Mouse (Mus musculus): ENCODE data around the gene Ccdc92b. TPM values are rescaled to one million over a fixed set of nuclear protein-coding genes. Genes with fewer than 3 reads are reported as not detected.
"Not testable (repeated sequence)": the region's sequence is repeated elsewhere in the genome, so short reads cannot be mapped to it uniquely, and the experiment has no call there.

Gene Ccdc92b
- total and polyA plus RNA-seq, 3 experiments: not detected

- in situ Hi-C loops (cut with MboI; ENCODE audit: low pct_ligation_motif_present, low pct_unique_long_range_greater_than_20kb, low sequenced_read_pairs): no loop called here
- no peak for DNase-seq (ENCODE audit: extremely low read depth)
- H3K9me3 ChIP-seq (replicated peaks; ENCODE audit: low read length): peaks cover 2% of the 10 kb centered on the region
- no peak overlapping the region for H3K9ac ChIP-seq (ENCODE audit: insufficient read depth, low read depth)
- H3K36me3 ChIP-seq (replicated peaks in 1 of 2; ENCODE audit: control insufficient read depth in 1 of 2, insufficient read depth in 1 of 2, low read length in 1 of 2): no peaks in the 10 kb centered on the region
- H3K4me1 ChIP-seq (ENCODE audit: control insufficient read depth in 1 of 2, insufficient read depth in 2 of 2): peaks cover 1 to 11% of the 10 kb centered on the region in 2 experiments; a peak in 2 of 4 replicates
- no peaks in the 10 kb centered on the region for H3K79me2 ChIP-seq (replicated peaks; ENCODE audit: control insufficient read depth, extremely low read depth, insufficient read depth, poor library complexity, severe bottlenecking)
- dilution Hi-C loops (cut with MboI; ENCODE audit: extremely low pct_ligation_motif_present, extremely low pct_unique_long_range_greater_than_20kb, low sequenced_read_pairs): no loop called here
- no peak overlapping the region for H3K4me2 ChIP-seq (ENCODE audit: insufficient read depth, low read depth, poor library complexity, severe bottlenecking)
- TF ChIP-seq BHLHE40 (IDR thresholded peaks at IDR 0.05; ENCODE audit: low read depth, low read length) (no peak), CHD1 (IDR thresholded peaks at IDR 0.05; ENCODE audit: low read depth, low read length) (no peak), NELFE (IDR thresholded peaks at IDR 0.05; ENCODE audit: low read depth, low read length) (no peak), ZC3H11A (IDR thresholded peaks at IDR 0.05; ENCODE audit: low read depth, low read length) (no peak), POLR2AphosphoS2 (IDR thresholded peaks at IDR 0.05; ENCODE audit: low read depth, low read length) (no peak), ZMIZ1 (IDR thresholded peaks at IDR 0.05; ENCODE audit: low read depth, low read length) (no peak), IRF4 (IDR thresholded peaks at IDR 0.05; ENCODE audit: low read depth, low read length) (no peak), JUND (conservative IDR thresholded peaks at IDR 0.05; ENCODE audit: low read depth, low read length) (no peak), HCFC1 (IDR thresholded peaks at IDR 0.05; ENCODE audit: low read depth, low read length) (no peak), MAX (IDR thresholded peaks at IDR 0.05; ENCODE audit: low read length) (no peak), SMC3 (IDR thresholded peaks at IDR 0.05; ENCODE audit: low read depth, low read length) (no peak), ZNF384 (IDR thresholded peaks at IDR 0.05; ENCODE audit: low read depth, low read length) (no peak), ELF1 (IDR thresholded peaks at IDR 0.05; ENCODE audit: low read depth, low read length) (no peak)
- no peak overlapping the region for H3K27ac ChIP-seq (ENCODE audit: insufficient read depth, low read depth)
- no peak overlapping the region for H3K4me3 ChIP-seq (replicated peaks in 1 of 3; ENCODE audit: low read depth in 2 of 3, low read length in 2 of 3, poor library complexity in 1 of 3)
- peaks cover 78% of the 10 kb centered on the region for H3K27me3 ChIP-seq (replicated peaks)
These were observed 42.3 kb upstream of the Ccdc92b start for GRCm38 (mm10) chr11:74577068-74577467.

- peak; percentile 22 for TF ChIP-seq RAD21 (IDR thresholded peaks at IDR 0.05; ENCODE audit: low read depth, low read length)
- peak in 1 of 2 experiments; percentile 56; a peak in 2 of 4 replicates for TF ChIP-seq CTCF (conservative IDR thresholded peaks at IDR 0.05 in 1 of 2, IDR thresholded peaks at IDR 0.05 in 1 of 2; ENCODE audit: low read depth in 2 of 2, low read length in 2 of 2)
- H3K36me3 ChIP-seq (replicated peaks in 1 of 2; ENCODE audit: control insufficient read depth in 1 of 2, insufficient read depth in 1 of 2, low read length in 1 of 2); H3K79me2 ChIP-seq (replicated peaks; ENCODE audit: control insufficient read depth, extremely low read depth, insufficient read depth, poor library complexity, severe bottlenecking); dilution Hi-C loops (cut with MboI; ENCODE audit: extremely low pct_ligation_motif_present, extremely low pct_unique_long_range_greater_than_20kb, low sequenced_read_pairs); H3K4me3 ChIP-seq (replicated peaks in 1 of 3; ENCODE audit: low read depth in 2 of 3, low read length in 2 of 3, poor library complexity in 1 of 3); H3K9ac ChIP-seq (ENCODE audit: insufficient read depth, low read depth); H3K9me3 ChIP-seq (replicated peaks; ENCODE audit: low read length); H3K4me1 ChIP-seq (ENCODE audit: control insufficient read depth in 1 of 2, insufficient read depth in 2 of 2); H3K27ac ChIP-seq (ENCODE audit: insufficient read depth, low read depth); in situ Hi-C loops (cut with MboI; ENCODE audit: low pct_ligation_motif_present, low pct_unique_long_range_greater_than_20kb, low sequenced_read_pairs); H3K4me2 ChIP-seq (ENCODE audit: insufficient read depth, low read depth, poor library complexity, severe bottlenecking): not testable (repeated sequence)
- peak; percentile 21 for DNase-seq (ENCODE audit: extremely low read depth)
- peaks cover 84% of the 10 kb centered on the region for H3K27me3 ChIP-seq (replicated peaks)
These were observed 38.1 kb upstream of the Ccdc92b start for GRCm38 (mm10) chr11:74581333-74581732.

GRCm38 (mm10) chr11:74582464-74582863 is 36.9 kb upstream of the Ccdc92b start:
- no peak for TF ChIP-seq USF2 (conservative IDR thresholded peaks at IDR 0.05; ENCODE audit: low read depth, low read length)
- no peak for TF ChIP-seq MAX (IDR thresholded peaks at IDR 0.05; ENCODE audit: low read length)
- no peak for TF ChIP-seq IRF4 (IDR thresholded peaks at IDR 0.05; ENCODE audit: low read depth, low read length)
- TF ChIP-seq BHLHE40 (IDR thresholded peaks at IDR 0.05; ENCODE audit: low read depth, low read length): no peak
- TF ChIP-seq MAZ (IDR thresholded peaks at IDR 0.05; ENCODE audit: low read depth, low read length): no peak
- no peak for TF ChIP-seq RCOR1 (conservative IDR thresholded peaks at IDR 0.05; ENCODE audit: low read depth, low read length)
- no peak for TF ChIP-seq POLR2AphosphoS2 (IDR thresholded peaks at IDR 0.05; ENCODE audit: low read depth, low read length)
- no peak for TF ChIP-seq JUND (conservative IDR thresholded peaks at IDR 0.05; ENCODE audit: low read depth, low read length)
- no peak for TF ChIP-seq EP300 (IDR thresholded peaks at IDR 0.05; ENCODE audit: low read length)
- TF ChIP-seq SIN3A (IDR thresholded peaks at IDR 0.05; ENCODE audit: low read length): no peak
- TF ChIP-seq POLR2A (IDR thresholded peaks at IDR 0.05; ENCODE audit: low read depth, low read length): no peak
- H3K9me3 ChIP-seq (replicated peaks; ENCODE audit: low read length): peaks cover 2% of the 10 kb centered on the region
- H3K4me1 ChIP-seq (ENCODE audit: control insufficient read depth in 1 of 2, insufficient read depth in 2 of 2): no peaks in the 10 kb centered on the region
- dilution Hi-C loops (cut with MboI; ENCODE audit: extremely low pct_ligation_motif_present, extremely low pct_unique_long_range_greater_than_20kb, low sequenced_read_pairs) (no loop called here), in situ Hi-C loops (cut with MboI; ENCODE audit: low pct_ligation_motif_present, low pct_unique_long_range_greater_than_20kb, low sequenced_read_pairs) (no loop called here)
- H3K27ac ChIP-seq (ENCODE audit: insufficient read depth, low read depth): no peak overlapping the region
- H3K4me2 ChIP-seq (ENCODE audit: insufficient read depth, low read depth, poor library complexity, severe bottlenecking): no peak overlapping the region
- no peak overlapping the region for H3K4me3 ChIP-seq (replicated peaks in 1 of 3; ENCODE audit: low read depth in 2 of 3, low read length in 2 of 3, poor library complexity in 1 of 3)
- DNase-seq (ENCODE audit: extremely low read depth): no peak
- peaks cover 82% of the 10 kb centered on the region for H3K27me3 ChIP-seq (replicated peaks)
- H3K36me3 ChIP-seq (replicated peaks in 1 of 2; ENCODE audit: control insufficient read depth in 1 of 2, insufficient read depth in 1 of 2, low read length in 1 of 2): no peaks in the 10 kb centered on the region
- no peaks in the 10 kb centered on the region for H3K79me2 ChIP-seq (replicated peaks; ENCODE audit: control insufficient read depth, extremely low read depth, insufficient read depth, poor library complexity, severe bottlenecking)
- H3K9ac ChIP-seq (ENCODE audit: insufficient read depth, low read depth): no peak overlapping the region

All from CH12.LX (cell line).